ENCODE assay signal across 19 mouse cellular contexts in the genomic region with DNA sequence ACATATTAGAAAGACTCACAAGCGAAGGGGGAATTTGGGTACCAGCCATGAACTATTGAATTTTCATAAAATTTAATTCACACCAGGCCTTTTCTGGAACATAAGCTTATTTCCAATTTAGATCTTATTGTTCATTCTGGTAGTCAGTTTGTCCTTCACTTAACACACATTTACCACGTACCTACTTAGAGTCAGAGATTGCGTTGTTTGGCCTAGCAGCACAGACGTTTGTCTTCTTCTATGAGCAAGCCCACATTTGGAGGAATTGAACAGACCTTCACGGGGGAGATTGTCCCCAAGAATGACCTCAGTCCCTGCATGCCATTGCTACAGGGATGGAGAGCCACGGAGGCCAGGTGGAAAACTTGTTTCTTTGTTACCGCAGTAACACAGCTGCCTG.
"Had no signal": no experiment of that assay in that cellular context is flagged by ENCODE, and none has a peak within 500 bp of the region (broad histone marks: within the 10 kb centered on the region; RNA-seq: fewer than 3 reads in every experiment).

No protein-coding gene starts in this region.

- H3K27me3 ChIP-seq: midbrain, embryonic 12.5 days; neural tube, embryonic 13.5 days; neural tube, embryonic 15.5 days had no signal

- H3K4me3 ChIP-seq: midbrain, embryonic 10.5 days; midbrain, embryonic 12.5 days; myocyte; neural tube, embryonic 13.5 days; neural tube, embryonic 15.5 days had no signal

- H3K9me3 ChIP-seq: midbrain, embryonic 10.5 days; midbrain, embryonic 12.5 days; neural tube, embryonic 13.5 days; neural tube, embryonic 15.5 days had no signal

- H3K4me2 ChIP-seq: lung, embryonic 14.5 days; midbrain, embryonic 12.5 days; neural tube, embryonic 13.5 days; neural tube, embryonic 15.5 days had no signal

- H3K27ac ChIP-seq: midbrain, embryonic 10.5 days; midbrain, embryonic 12.5 days; neural tube, embryonic 13.5 days; neural tube, embryonic 15.5 days had no signal

- DNase-seq: lung, adult 18-20 months; lung, embryonic 14.5 days; lung, postnatal 10 days; lung, postnatal 4 days; midbrain, embryonic 14.5 days; retina, postnatal 1 day; right cerebral cortex, adult 18-20 months; right cerebral cortex, postnatal 25 days; right cerebral cortex, postnatal 4 days; spleen, adult 18-20 months; thymus, adult 18-20 months; thymus, postnatal 14 days; thymus, postnatal 36 days had no signal

- H3K4me1 ChIP-seq: midbrain, embryonic 10.5 days; midbrain, embryonic 12.5 days; neural tube, embryonic 13.5 days; neural tube, embryonic 15.5 days had no signal

- ATAC-seq: midbrain, embryonic 16.5 days had no signal

- H3K9ac ChIP-seq: lung, embryonic 14.5 days; midbrain, embryonic 12.5 days; neural tube, embryonic 13.5 days; neural tube, embryonic 15.5 days had no signal
